Mouse (Mus musculus): ENCODE data around the gene Fibcd1.

DNA sequence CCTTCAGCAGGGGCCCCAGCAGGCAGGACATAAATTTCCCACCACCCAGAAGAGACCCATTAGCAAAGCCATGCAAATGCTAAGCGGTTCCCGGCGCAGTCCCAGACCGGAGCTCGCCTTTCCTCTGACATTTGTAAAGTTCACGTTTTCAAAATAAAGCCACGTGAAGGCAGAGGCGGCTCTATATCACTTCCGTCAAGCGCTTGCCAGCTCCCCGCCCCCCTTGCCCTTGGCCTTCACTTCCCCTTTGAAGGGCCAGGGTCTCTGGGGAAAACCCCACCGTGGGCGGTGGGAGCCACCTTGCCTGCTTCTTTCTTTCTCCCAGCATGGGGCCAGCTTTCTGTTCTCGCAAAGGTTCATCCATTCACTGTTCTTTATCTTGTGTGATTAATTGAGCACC is 35.1 kb upstream of the Fibcd1 start:
- TF ChIP-seq CTCF (IDR thresholded peaks at IDR 0.05; ENCODE audit: insufficient read depth, low read length) (no peak), POLR2A (IDR thresholded peaks at IDR 0.05; ENCODE audit: borderline replicate concordance, extremely low read depth, low read depth, low read length) (no peak)

All from lung, adult 2 months (tissue).